Mouse (Mus musculus): ENCODE data around the gene Itga6. TPM values are rescaled to one million over a fixed set of nuclear protein-coding genes. Genes with fewer than 3 reads are reported as not detected.

The Itga6 gene
- polyA plus RNA-seq, 1 experiment from 2014 or later = 34.3 TPM

Other genes with a start within 250 kb of the Itga6 start
- 12.2 and 22.4 TPM in 2 replicates for gene Dlx1, start 217.5 kb upstream of the Itga6 start, polyA plus RNA-seq (2016; fragmentation: Nextera tagmentation; extraction: Ambion mirVana)
- gene Dlx2, start 198.9 kb upstream of the Itga6 start, polyA plus RNA-seq (2016; fragmentation: Nextera tagmentation; extraction: Ambion mirVana) = 6.2 and 9.2 TPM in 2 replicates
- gene Pdk1, start 127.6 kb downstream of the Itga6 start, polyA plus RNA-seq (2016; fragmentation: Nextera tagmentation; extraction: Ambion mirVana) = 41.3 and 53.8 TPM in 2 replicates
- 1.7 and 2.9 TPM in 2 replicates for gene Rapgef4, start 235.6 kb downstream of the Itga6 start, polyA plus RNA-seq (2016; fragmentation: Nextera tagmentation; extraction: Ambion mirVana)

All from midbrain, embryonic 10.5 days (tissue).